Mouse (Mus musculus): ENCODE data around the gene Wdfy3. TPM values are rescaled to one million over a fixed set of nuclear protein-coding genes. Genes with fewer than 3 reads are reported as not detected.
A peak's percentile ranks its signal among the peaks of the same experiment; 100 is the strongest.

Wdfy3 gene
- total RNA-seq, 4 experiments from 2014 or later = 117 to 149 (median 125) TPM

- no peak for DNase-seq (ENCODE audit: low spot score in 2 of 2)
These were observed 177.9 kb downstream of the Wdfy3 start for GRCm38 (mm10) chr5:101891694-101892416.

- DNase-seq (ENCODE audit: low spot score in 2 of 2) = no peak
These were observed 181.7 kb downstream of the Wdfy3 start for GRCm38 (mm10) chr5:101887989-101888388.

GRCm38 (mm10) chr5:101885039-101885438 lies 184.7 kb downstream of the Wdfy3 start:
- DNase-seq (ENCODE audit: low spot score in 2 of 2) = no peak

- DNase-seq (ENCODE audit: low spot score in 2 of 2) = no peak
These were observed 187.5 kb downstream of the Wdfy3 start for GRCm38 (mm10) chr5:101882191-101882590.

GRCm38 (mm10) chr5:101879914-101880313 lies 189.8 kb downstream of the Wdfy3 start:
- no peak for DNase-seq (ENCODE audit: low spot score in 2 of 2)

GRCm38 (mm10) chr5:101878403-101878802 lies 191.3 kb downstream of the Wdfy3 start:
- DNase-seq (ENCODE audit: low spot score in 2 of 2) = peak in 1 of 2 experiments; percentile 61

GRCm38 (mm10) chr5:101876185-101876584 lies 193.5 kb downstream of the Wdfy3 start:
- no peak for DNase-seq (ENCODE audit: low spot score in 2 of 2)

GRCm38 (mm10) chr5:101866722-101867121 lies 203.0 kb downstream of the Wdfy3 start:
- DNase-seq (ENCODE audit: low spot score in 2 of 2) = no peak

GRCm38 (mm10) chr5:101863946-101864345 lies 205.8 kb downstream of the Wdfy3 start:
- no peak for DNase-seq (ENCODE audit: low spot score in 2 of 2)

- DNase-seq (ENCODE audit: low spot score in 2 of 2) = no peak
These were observed 207.1 kb downstream of the Wdfy3 start for GRCm38 (mm10) chr5:101862651-101863050.

GRCm38 (mm10) chr5:101861786-101862571 lies 207.7 kb downstream of the Wdfy3 start:
- no peak for DNase-seq (ENCODE audit: low spot score in 2 of 2)

- DNase-seq (ENCODE audit: low spot score in 2 of 2) = no peak
These were observed 210.8 kb downstream of the Wdfy3 start for GRCm38 (mm10) chr5:101858891-101859436.

GRCm38 (mm10) chr5:101855475-101855874 lies 214.2 kb downstream of the Wdfy3 start:
- no peak for DNase-seq (ENCODE audit: low spot score in 2 of 2)

GRCm38 (mm10) chr5:101854667-101855066 lies 215.1 kb downstream of the Wdfy3 start:
- no peak for DNase-seq (ENCODE audit: low spot score in 2 of 2)

GRCm38 (mm10) chr5:101854100-101854499 lies 215.6 kb downstream of the Wdfy3 start:
- no peak for DNase-seq (ENCODE audit: low spot score in 2 of 2)

- DNase-seq (ENCODE audit: low spot score in 2 of 2) = no peak
These were observed 217.5 kb downstream of the Wdfy3 start for GRCm38 (mm10) chr5:101852116-101852680.

- DNase-seq (ENCODE audit: low spot score in 2 of 2) = no peak
These were observed 218.6 kb downstream of the Wdfy3 start for GRCm38 (mm10) chr5:101851133-101851532.

- DNase-seq (ENCODE audit: low spot score in 2 of 2) = no peak
These were observed 222.0 kb downstream of the Wdfy3 start for GRCm38 (mm10) chr5:101847762-101848161.

GRCm38 (mm10) chr5:101847323-101847722 lies 222.4 kb downstream of the Wdfy3 start:
- DNase-seq (ENCODE audit: low spot score in 2 of 2) = no peak

- DNase-seq (ENCODE audit: low spot score in 2 of 2) = no peak
These were observed 223.8 kb downstream of the Wdfy3 start for GRCm38 (mm10) chr5:101845930-101846329.

- no peak for DNase-seq (ENCODE audit: low spot score in 2 of 2)
These were observed 224.7 kb downstream of the Wdfy3 start for GRCm38 (mm10) chr5:101845011-101845410.

- DNase-seq (ENCODE audit: low spot score in 2 of 2) = no peak
These were observed 229.2 kb downstream of the Wdfy3 start for GRCm38 (mm10) chr5:101840476-101840875.
